Mouse (Mus musculus) heart, postnatal 0 days (tissue): Measurements from ENCODE around the gene Mymx.

ENCODE experiments used
- CTCF ChIP-seq: IDR thresholded peaks from 2 replicates; pipeline ENCODE4 v1.5.1; 2016; ENCODE audit warnings: antibody characterized with exemption, control low read depth, low read depth
- EP300 ChIP-seq: IDR thresholded peaks from 2 replicates; pipeline ENCODE4 v1.6.1; 2016; ENCODE audit warnings: antibody characterized with exemption, low read depth

DNA sequence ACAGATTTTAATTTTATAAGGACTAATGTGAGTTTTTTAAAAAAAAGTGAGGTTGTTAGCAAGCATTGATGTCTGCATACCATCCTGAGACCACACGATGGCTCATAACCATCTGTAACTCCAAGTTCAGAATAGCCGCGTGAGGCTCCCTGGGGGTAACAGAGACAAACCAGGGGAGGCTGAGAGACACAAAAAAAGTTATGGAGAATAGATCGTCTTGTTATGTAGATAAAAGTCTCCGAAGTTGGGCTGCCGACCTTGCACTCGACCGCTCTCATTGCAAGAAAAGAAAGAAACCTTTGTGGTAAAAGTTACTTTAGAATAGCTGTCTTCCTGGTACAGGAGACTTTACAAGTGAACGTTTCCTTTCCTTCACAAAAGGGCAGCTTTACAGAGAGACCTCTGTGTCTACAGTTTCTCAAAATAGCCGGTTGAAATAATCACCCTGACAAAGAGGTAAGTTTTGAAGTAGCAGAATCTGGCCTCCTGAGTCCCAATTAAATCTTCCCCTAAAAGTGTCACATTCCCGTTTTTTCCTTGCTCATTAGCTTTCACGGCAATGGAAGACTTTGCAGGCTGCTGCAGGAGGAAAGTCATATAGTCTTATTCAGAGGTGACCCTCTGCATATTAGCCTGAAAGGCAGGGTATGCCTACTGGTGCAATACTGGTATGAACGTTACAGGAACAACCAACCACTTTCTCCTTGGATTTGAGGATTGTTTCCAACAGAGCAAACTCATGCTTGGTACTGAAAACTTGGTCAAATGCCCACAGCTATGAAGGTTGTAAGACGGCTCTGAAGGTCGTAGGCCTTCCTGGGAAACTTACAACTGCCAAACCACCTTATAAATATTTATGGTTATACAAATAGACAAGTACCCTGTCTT lies 5.3 kb upstream of the Mymx start:
- TF ChIP-seq CTCF, result no peak
- TF ChIP-seq EP300, result no peak
